In genomic region chr8:61339629-61340028, GRCm38 (mm10) we compare ENCODE assay signal across 25 mouse cellular contexts.
"Had no signal": no experiment of that assay in that cellular context is flagged by ENCODE, and none has a peak within 500 bp of the region (broad histone marks: within the 10 kb centered on the region; RNA-seq: fewer than 3 reads in every experiment).

No protein-coding gene starts in this region.

- H3K4me3 ChIP-seq: kidney, embryonic 15.5 days; left cerebral cortex, adult 2 months; limb, embryonic 12.5 days; limb, embryonic 15.5 days; neural tube, embryonic 12.5 days; neural tube, embryonic 15.5 days had no signal

- H3K4me2 ChIP-seq: kidney, embryonic 15.5 days; limb, embryonic 12.5 days; limb, embryonic 15.5 days; liver, embryonic 11.5 days; lung, embryonic 14.5 days; midbrain, embryonic 11.5 days had no signal

- H3K9ac ChIP-seq: kidney, embryonic 15.5 days; limb, embryonic 12.5 days; limb, embryonic 15.5 days; liver, embryonic 14.5 days; liver, postnatal 0 days; lung, embryonic 14.5 days; neural tube, embryonic 12.5 days; neural tube, embryonic 15.5 days had no signal

- ATAC-seq: liver, postnatal 0 days had no signal

- H3K27ac ChIP-seq: kidney, embryonic 15.5 days; left cerebral cortex, adult 2 months; limb, embryonic 12.5 days; limb, embryonic 15.5 days; liver, embryonic 14.5 days; neural tube, embryonic 12.5 days; neural tube, embryonic 15.5 days had no signal

- H3K27me3 ChIP-seq: kidney, embryonic 15.5 days; limb, embryonic 12.5 days; limb, embryonic 15.5 days; neural tube, embryonic 12.5 days; neural tube, embryonic 15.5 days had no signal

- DNase-seq: kidney, adult 11 months; kidney, adult 8-10 months; kidney, postnatal 10 days; kidney, postnatal 36 days; layer of hippocampus, postnatal 36 days; left cerebral cortex, postnatal 4 days; liver, postnatal 0 days; lung, embryonic 14.5 days; lung, postnatal 10 days; lung, postnatal 4 days; midbrain, embryonic 14.5 days; right cerebral cortex, adult 18-20 months; right cerebral cortex, postnatal 14 days; right cerebral cortex, postnatal 4 days; thymus, adult 2 months; thymus, postnatal 25 days had no signal

- H3K36me3 ChIP-seq: neural tube, embryonic 15.5 days had no signal

- H3K9me3 ChIP-seq: kidney, embryonic 15.5 days; limb, embryonic 12.5 days; limb, embryonic 15.5 days; neural tube, embryonic 12.5 days; neural tube, embryonic 15.5 days had no signal
